Mouse (Mus musculus): ENCODE results near the gene Snrk. TPM values are rescaled to one million over a fixed set of nuclear protein-coding genes. Genes with fewer than 3 reads are reported as not detected.

Gene Snrk
- polyA plus RNA-seq, 1 experiment from 2014 or later = 37.2 TPM

DNA sequence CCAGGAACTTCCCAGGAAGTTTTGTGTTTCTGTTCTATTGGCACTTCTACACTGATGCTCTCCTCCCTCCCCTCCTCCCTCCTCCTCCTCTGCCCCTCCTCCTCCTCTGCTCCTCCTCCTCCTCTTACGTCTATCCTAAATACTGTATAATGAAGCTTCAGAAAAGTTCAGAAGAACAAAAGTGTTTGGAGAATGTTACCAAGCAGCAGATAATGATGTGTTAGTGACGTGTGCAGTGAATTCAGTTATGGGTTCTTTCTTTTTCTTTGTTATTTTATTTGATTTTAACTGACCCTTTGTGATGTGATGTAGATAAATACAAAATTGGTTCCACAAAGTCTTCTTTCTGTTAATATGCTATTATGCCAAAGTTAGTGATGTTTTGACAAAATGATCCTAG lies 22.2 kb downstream of the Snrk start:
- Histone ChIP-seq H3K27ac (ENCODE audit: low read length) (no peak overlapping the region), H3K4me1 (ENCODE audit: control insufficient read depth, insufficient read depth, low read length) (0 out of 2 replicates have a peak, but pooled peaks cover 7% of the 10 kb centered on the region), H3K9ac (replicated peaks; ENCODE audit: low read depth, low read length) (no peak overlapping the region), H3K36me3 (ENCODE audit: control insufficient read depth, insufficient read depth, low read length) (peaks cover 7% of the 10 kb centered on the region; the same call in 1 of the 2 replicates), H3K9me3 (ENCODE audit: control insufficient read depth, low read depth, low read length) (no peaks in the 10 kb centered on the region), H3K27me3 (ENCODE audit: control insufficient read depth, insufficient read depth, low read length) (no peaks in the 10 kb centered on the region), H3K4me2 (replicated peaks; ENCODE audit: low read depth, low read length) (no peak overlapping the region), H3K4me3 (ENCODE audit: low read depth, low read length) (no peak overlapping the region)
- WGBS = 58% methylated on average over 2 of the region's 2 CpGs
- no peak for ATAC-seq (ENCODE audit: insufficient number of reproducible peaks, insufficient read depth, low FRiP score, low read depth)

DNA sequence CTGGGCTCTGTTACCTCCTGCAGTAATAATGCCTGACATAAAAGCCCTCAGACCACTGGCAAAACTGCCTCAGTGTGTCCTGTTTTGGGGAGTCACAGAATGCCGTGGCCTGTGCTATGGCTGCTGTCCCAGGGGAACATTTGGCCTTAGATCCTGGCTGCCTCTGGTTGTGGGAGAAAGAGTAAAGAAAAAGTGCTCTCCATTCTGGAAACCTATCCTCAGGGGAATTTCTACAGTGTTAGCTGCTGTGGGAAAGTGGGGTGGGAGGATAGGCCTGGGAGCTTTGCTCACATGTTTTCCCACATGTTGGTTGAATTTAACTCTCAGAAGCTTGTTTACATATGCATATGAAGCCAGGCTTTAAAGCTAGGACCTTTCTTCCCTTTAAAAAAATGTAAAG lies 26.2 kb downstream of the Snrk start:
- no peak overlapping the region for H3K4me3 ChIP-seq (ENCODE audit: low read depth, low read length)
- H3K4me2 ChIP-seq (replicated peaks; ENCODE audit: low read depth, low read length) = no peak overlapping the region
- H3K4me1 ChIP-seq (ENCODE audit: control insufficient read depth, insufficient read depth, low read length) = peaks cover 10% of the 10 kb centered on the region; the same call in 1 of the 2 replicates
- H3K27me3 ChIP-seq (ENCODE audit: control insufficient read depth, insufficient read depth, low read length) = no peaks in the 10 kb centered on the region
- 65% methylated on average over 1 of the region's 1 CpGs for WGBS
- H3K36me3 ChIP-seq (ENCODE audit: control insufficient read depth, insufficient read depth, low read length) = peaks cover 9% of the 10 kb centered on the region; the same call in 1 of the 2 replicates
- H3K9me3 ChIP-seq (ENCODE audit: control insufficient read depth, low read depth, low read length) = no peaks in the 10 kb centered on the region
- no peak for ATAC-seq (ENCODE audit: insufficient number of reproducible peaks, insufficient read depth, low FRiP score, low read depth)
- no peak overlapping the region for H3K27ac ChIP-seq (ENCODE audit: low read length)
- no peak overlapping the region for H3K9ac ChIP-seq (replicated peaks; ENCODE audit: low read depth, low read length)

DNA sequence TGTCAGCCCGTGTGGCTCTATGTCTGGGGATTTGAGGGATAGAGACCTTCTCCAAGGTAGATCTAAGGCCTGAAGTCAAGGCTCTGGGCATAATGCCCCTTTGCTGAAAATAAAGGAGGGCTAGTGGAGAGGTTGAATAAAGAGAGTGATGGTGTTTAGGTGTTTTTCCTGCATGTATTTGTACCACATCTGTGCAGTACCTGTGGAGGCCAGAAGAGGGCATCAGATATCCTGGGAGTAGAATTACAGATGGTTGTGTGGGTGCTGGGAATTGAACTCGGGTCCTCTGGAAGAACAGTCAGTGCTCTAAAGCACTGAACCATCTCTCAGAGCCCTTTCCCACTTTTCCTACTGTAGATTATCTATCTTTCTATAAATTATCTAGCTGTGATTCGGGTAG lies 27.7 kb downstream of the Snrk start:
- Histone ChIP-seq H3K9ac (replicated peaks; ENCODE audit: low read depth, low read length) (no peak overlapping the region), H3K27me3 (ENCODE audit: control insufficient read depth, insufficient read depth, low read length) (no peaks in the 10 kb centered on the region), H3K4me3 (ENCODE audit: low read depth, low read length) (no peak overlapping the region), H3K4me1 (ENCODE audit: control insufficient read depth, insufficient read depth, low read length) (peaks cover 10% of the 10 kb centered on the region; the same call in 1 of the 2 replicates), H3K27ac (ENCODE audit: low read length) (no peak overlapping the region), H3K9me3 (ENCODE audit: control insufficient read depth, low read depth, low read length) (no peaks in the 10 kb centered on the region), H3K36me3 (ENCODE audit: control insufficient read depth, insufficient read depth, low read length) (peaks cover 9% of the 10 kb centered on the region; the same call in 1 of the 2 replicates), H3K4me2 (replicated peaks; ENCODE audit: low read depth, low read length) (no peak overlapping the region)
- no peak for ATAC-seq (ENCODE audit: insufficient number of reproducible peaks, insufficient read depth, low FRiP score, low read depth)
- WGBS = 95% methylated on average over 3 of the region's 3 CpGs

DNA sequence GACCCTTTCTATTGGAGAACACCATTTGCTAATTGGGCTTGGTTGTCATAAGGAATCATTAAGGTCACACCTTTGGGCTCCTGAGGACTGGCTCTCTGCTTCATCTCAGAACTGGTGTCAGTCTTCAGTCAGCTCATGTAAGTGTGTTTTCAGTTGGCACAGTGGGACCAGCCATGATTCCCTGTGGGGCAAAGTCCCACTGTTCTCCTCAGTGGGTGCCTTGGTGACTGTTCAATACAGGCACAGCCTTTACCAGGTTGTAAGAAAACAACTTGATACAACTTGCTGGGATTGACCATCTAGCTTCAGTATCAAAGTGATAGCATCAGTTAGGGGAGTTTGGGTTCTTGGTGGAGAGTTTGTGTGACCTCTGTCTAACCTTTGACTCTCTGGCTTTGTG lies 28.6 kb downstream of the Snrk start:
- Histone ChIP-seq H3K4me1 (ENCODE audit: control insufficient read depth, insufficient read depth, low read length) (peaks cover 7% of the 10 kb centered on the region; the same call in 1 of the 2 replicates), H3K27ac (ENCODE audit: low read length) (no peak overlapping the region), H3K27me3 (ENCODE audit: control insufficient read depth, insufficient read depth, low read length) (no peaks in the 10 kb centered on the region), H3K4me3 (ENCODE audit: low read depth, low read length) (no peak overlapping the region), H3K4me2 (replicated peaks; ENCODE audit: low read depth, low read length) (no peak overlapping the region), H3K9me3 (ENCODE audit: control insufficient read depth, low read depth, low read length) (no peaks in the 10 kb centered on the region), H3K9ac (replicated peaks; ENCODE audit: low read depth, low read length) (no peak overlapping the region), H3K36me3 (ENCODE audit: control insufficient read depth, insufficient read depth, low read length) (peaks cover 9% of the 10 kb centered on the region; the same call in 1 of the 2 replicates)
- ATAC-seq (ENCODE audit: insufficient number of reproducible peaks, insufficient read depth, low FRiP score, low read depth) = no peak

DNA sequence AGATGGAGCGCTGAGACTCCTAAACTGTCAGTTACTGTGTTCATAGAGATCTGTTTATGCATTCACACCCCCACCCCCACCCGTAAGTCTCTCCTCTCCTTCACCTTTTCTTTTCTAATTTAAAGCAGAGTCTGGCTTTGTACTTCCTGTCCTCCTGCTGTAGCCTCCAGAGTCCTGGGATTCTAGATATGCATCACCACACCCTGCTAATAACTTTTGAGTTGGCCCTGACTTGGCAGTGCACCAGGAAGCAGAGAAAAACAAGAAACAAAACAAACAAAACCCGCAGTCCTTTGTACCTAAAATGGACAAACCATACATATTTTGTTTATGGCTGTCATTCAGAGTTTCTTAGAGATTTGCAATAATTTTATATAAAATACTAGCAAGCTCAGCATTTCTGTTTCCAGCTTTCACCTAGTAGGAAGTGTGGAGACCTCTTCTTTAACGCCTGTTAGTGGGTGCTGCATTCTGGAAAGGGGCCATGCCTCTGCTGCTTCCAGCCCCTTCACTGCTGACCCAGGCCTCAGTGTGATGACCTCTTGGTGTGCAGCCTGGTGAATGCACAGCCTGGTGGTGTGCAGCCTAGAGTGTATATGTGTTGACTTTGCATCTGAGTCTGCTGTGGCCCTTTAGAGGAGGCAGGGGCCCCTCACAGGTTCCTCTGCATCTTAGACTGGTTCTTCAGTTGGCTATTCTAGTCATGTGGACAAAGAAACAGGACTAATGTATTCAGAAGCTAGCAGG lies 29.2 kb downstream of the Snrk start:
- Histone ChIP-seq H3K9ac (replicated peaks; ENCODE audit: low read depth, low read length) (no peak overlapping the region), H3K4me2 (replicated peaks; ENCODE audit: low read depth, low read length) (no peak overlapping the region), H3K4me3 (ENCODE audit: low read depth, low read length) (no peak overlapping the region), H3K27me3 (ENCODE audit: control insufficient read depth, insufficient read depth, low read length) (no peaks in the 10 kb centered on the region), H3K36me3 (ENCODE audit: control insufficient read depth, insufficient read depth, low read length) (peaks cover 9% of the 10 kb centered on the region; the same call in 1 of the 2 replicates), H3K9me3 (ENCODE audit: control insufficient read depth, low read depth, low read length) (no peaks in the 10 kb centered on the region), H3K4me1 (ENCODE audit: control insufficient read depth, insufficient read depth, low read length) (peaks cover 6% of the 10 kb centered on the region; the same call in 1 of the 2 replicates), H3K27ac (ENCODE audit: low read length) (no peak overlapping the region)
- no peak for ATAC-seq (ENCODE audit: insufficient number of reproducible peaks, insufficient read depth, low FRiP score, low read depth)
- WGBS = 66% methylated on average over 4 of the region's 4 CpGs

DNA sequence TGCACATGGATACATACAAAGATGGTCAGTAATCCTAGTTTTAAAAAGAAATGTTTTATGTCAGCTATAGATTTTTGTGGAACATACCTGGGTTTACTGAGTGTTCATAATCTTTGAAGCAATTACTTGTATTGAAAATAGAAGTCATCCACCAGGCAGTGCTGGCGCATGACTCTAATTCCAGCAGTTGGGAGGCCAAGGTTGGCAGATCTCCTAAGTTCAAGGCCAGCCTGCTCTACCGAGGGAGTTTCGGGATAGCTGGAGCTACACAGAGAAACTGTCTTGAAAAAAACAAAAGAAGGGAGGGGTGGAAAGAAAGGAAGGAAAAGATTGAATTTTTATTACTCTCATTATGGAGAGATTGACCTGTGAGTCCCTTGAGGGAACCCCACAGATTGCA lies 31.3 kb downstream of the Snrk start:
- no peak for ATAC-seq (ENCODE audit: insufficient number of reproducible peaks, insufficient read depth, low FRiP score, low read depth)
- H3K4me3 ChIP-seq (ENCODE audit: low read depth, low read length) = no peak overlapping the region
- peaks cover 6% of the 10 kb centered on the region; the same call in 1 of the 2 replicates for H3K4me1 ChIP-seq (ENCODE audit: control insufficient read depth, insufficient read depth, low read length)
- no peak overlapping the region for H3K27ac ChIP-seq (ENCODE audit: low read length)
- WGBS = 91% methylated on average over 3 of the region's 3 CpGs
- no peaks in the 10 kb centered on the region for H3K9me3 ChIP-seq (ENCODE audit: control insufficient read depth, low read depth, low read length)
- H3K36me3 ChIP-seq (ENCODE audit: control insufficient read depth, insufficient read depth, low read length) = peaks cover 9% of the 10 kb centered on the region; the same call in 1 of the 2 replicates
- H3K27me3 ChIP-seq (ENCODE audit: control insufficient read depth, insufficient read depth, low read length) = no peaks in the 10 kb centered on the region
- no peak overlapping the region for H3K9ac ChIP-seq (replicated peaks; ENCODE audit: low read depth, low read length)
- H3K4me2 ChIP-seq (replicated peaks; ENCODE audit: low read depth, low read length) = no peak overlapping the region

DNA sequence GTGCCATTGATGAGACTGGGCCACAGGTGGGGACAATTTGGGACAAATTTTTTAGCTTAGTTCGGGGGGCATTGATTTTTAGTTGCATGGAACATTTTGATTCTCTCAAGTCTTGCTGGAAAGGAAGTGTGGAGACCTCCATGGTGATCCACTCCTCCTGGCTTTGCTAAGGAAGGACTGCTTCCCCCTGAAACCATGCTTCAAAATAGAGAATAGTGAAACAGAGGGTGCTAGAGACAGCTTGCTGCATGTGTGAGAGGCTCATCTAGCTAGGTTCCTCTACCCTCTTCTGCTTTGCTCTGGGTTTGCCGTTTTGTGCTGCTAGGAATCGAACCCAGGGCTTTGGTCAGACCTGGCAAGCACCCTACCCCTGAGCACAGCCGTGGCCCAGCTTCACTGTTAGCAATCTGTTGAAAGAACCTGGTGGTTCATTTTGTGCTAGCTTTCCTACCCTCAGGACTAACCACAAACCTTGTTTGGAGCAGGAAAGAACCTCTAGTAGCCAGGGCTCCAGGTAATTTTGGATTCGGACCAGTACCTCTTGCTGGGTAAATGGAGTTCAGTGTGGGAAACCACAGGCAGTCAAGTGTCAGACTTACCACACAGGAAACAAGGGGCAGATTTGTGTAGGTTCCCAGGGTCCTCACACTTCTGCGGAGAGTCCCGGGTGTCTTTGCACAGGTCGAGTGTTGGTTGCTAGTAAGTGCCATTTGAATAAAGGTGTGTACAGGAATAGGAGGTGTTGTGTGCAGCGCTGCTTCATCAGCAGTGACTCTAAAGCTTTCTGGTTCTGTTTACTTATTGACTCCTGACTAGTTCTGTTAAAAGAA lies 33.1 kb downstream of the Snrk start:
- H3K4me1 ChIP-seq (ENCODE audit: control insufficient read depth, insufficient read depth, low read length) = peaks cover 6% of the 10 kb centered on the region; the same call in 1 of the 2 replicates
- no peak overlapping the region for H3K27ac ChIP-seq (ENCODE audit: low read length)
- WGBS = 86% methylated on average over 9 of the region's 9 CpGs

DNA sequence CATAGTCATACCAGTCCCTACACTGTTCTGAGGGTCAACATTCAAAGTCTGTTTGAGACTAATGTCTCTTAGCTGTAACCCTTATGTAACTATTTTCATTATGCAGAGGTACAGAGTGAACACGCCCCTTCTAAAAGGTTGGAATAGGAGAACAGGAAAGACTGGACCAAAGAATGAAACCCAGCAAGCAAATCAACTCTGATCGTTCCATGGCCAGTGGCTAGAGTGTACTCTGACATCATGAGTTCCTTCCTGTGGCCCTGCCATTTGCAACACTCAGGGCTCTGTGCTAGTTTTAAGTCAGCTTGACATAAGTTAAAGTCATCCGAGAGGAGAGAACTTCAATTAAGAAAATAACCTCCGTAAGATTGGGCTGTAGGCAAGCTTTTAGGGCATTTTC lies 35.0 kb downstream of the Snrk start:
- H3K36me3 ChIP-seq (ENCODE audit: control insufficient read depth, insufficient read depth, low read length) = no peaks in the 10 kb centered on the region
- no peak for ATAC-seq (ENCODE audit: insufficient number of reproducible peaks, insufficient read depth, low FRiP score, low read depth)
- 75% methylated on average over 4 of the region's 4 CpGs for WGBS
- no peaks in the 10 kb centered on the region for H3K27me3 ChIP-seq (ENCODE audit: control insufficient read depth, insufficient read depth, low read length)
- no peaks in the 10 kb centered on the region for H3K4me1 ChIP-seq (ENCODE audit: control insufficient read depth, insufficient read depth, low read length)
- H3K4me2 ChIP-seq (replicated peaks; ENCODE audit: low read depth, low read length) = no peak overlapping the region
- H3K27ac ChIP-seq (ENCODE audit: low read length) = no peak overlapping the region
- no peak overlapping the region for H3K4me3 ChIP-seq (ENCODE audit: low read depth, low read length)
- no peaks in the 10 kb centered on the region for H3K9me3 ChIP-seq (ENCODE audit: control insufficient read depth, low read depth, low read length)
- no peak overlapping the region for H3K9ac ChIP-seq (replicated peaks; ENCODE audit: low read depth, low read length)

More for the DNA sequence above, 33.1 kb downstream of the Snrk start:
- Histone ChIP-seq H3K36me3 (ENCODE audit: control insufficient read depth, insufficient read depth, low read length) (no peaks in the 10 kb centered on the region), H3K4me3 (ENCODE audit: low read depth, low read length) (no peak overlapping the region), H3K9me3 (ENCODE audit: control insufficient read depth, low read depth, low read length) (no peaks in the 10 kb centered on the region), H3K27me3 (ENCODE audit: control insufficient read depth, insufficient read depth, low read length) (no peaks in the 10 kb centered on the region), H3K4me2 (replicated peaks; ENCODE audit: low read depth, low read length) (no peak overlapping the region), H3K9ac (replicated peaks; ENCODE audit: low read depth, low read length) (no peak overlapping the region)
- ATAC-seq (ENCODE audit: insufficient number of reproducible peaks, insufficient read depth, low FRiP score, low read depth) = no peak
